In the genomic region with DNA sequence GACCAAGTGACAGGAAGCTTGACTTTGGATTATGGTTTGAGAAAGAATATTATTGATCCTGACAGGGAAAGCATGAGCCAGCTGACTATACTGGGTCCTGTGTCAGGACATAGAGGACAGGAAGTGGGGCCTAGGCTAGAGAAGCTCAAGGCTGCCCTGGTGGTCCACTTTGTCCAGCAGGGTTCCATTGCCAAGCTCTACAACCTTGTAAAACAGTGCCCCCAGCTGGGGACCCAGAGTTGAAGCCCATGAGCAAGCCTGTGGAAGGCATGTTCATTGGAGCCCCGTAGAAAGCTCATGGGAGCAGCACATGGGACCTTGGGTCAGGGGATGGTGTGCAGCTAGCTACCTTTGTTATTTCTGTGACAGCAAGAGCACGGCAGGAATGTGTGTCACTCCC, we compare ENCODE assay signal across 12 mouse cellular contexts. TPM values are rescaled to one million over a fixed set of nuclear protein-coding genes. Genes with fewer than 3 reads are reported as not detected.
A peak's percentile ranks its signal among the peaks of the same experiment; 100 is the strongest.
DNase-seq lines count a peak whose midpoint lies in the region; ATAC-seq and TF ChIP-seq lines count a peak whose summit lies in the region.
"Had no signal": no experiment of that assay in that cellular context is flagged by ENCODE, and none has a peak within 500 bp of the region (broad histone marks: within the 10 kb centered on the region; RNA-seq: fewer than 3 reads in every experiment).

No protein-coding gene starts in this region.

- no peak for ATAC-seq in heart, postnatal 0 days (ENCODE audit: insufficient read depth, low read depth)
- ATAC-seq in liver, embryonic 14.5 days (ENCODE audit: insufficient read depth): no peak
- no peak for ATAC-seq in liver, embryonic 12.5 days
- ATAC-seq in liver, postnatal 0 days: no peak

- peaks cover 50% of the 10 kb centered on the region for H3K36me3 ChIP-seq in heart, postnatal 0 days (replicated peaks; ENCODE audit: control insufficient read depth, insufficient read depth, low read length)
- peaks cover 76% of the 10 kb centered on the region for H3K36me3 ChIP-seq in heart, embryonic 10.5 days
- peaks cover 24% of the 10 kb centered on the region for H3K36me3 ChIP-seq in liver, embryonic 14.5 days (replicated peaks; ENCODE audit: control insufficient read depth, insufficient read depth, low read depth)
- H3K36me3 ChIP-seq in liver, embryonic 12.5 days: peaks cover 87% of the 10 kb centered on the region
- H3K36me3 ChIP-seq in liver, postnatal 0 days (replicated peaks; ENCODE audit: insufficient read depth, low read length): peaks cover 39% of the 10 kb centered on the region

- WGBS in heart, postnatal 0 days: 83% methylated on average over 2 of the region's 2 CpGs
- 81% methylated on average over 2 of the region's 2 CpGs for WGBS in heart, embryonic 10.5 days
- 82% methylated on average over 2 of the region's 2 CpGs for WGBS in liver, embryonic 14.5 days (ENCODE audit: insufficient replicate concordance)
- WGBS in liver, embryonic 12.5 days (ENCODE audit: insufficient replicate concordance): 79% methylated on average over 2 of the region's 2 CpGs
- 73% methylated on average over 2 of the region's 2 CpGs for WGBS in liver, postnatal 0 days (ENCODE audit: insufficient replicate concordance)

- no peak for TF ChIP-seq EP300 in heart, postnatal 0 days (IDR thresholded peaks at IDR 0.05; ENCODE audit: low read depth)
- no peak for TF ChIP-seq EP300 in liver, embryonic 14.5 days (IDR thresholded peaks at IDR 0.05; ENCODE audit: low read depth)
- TF ChIP-seq EP300 in liver, postnatal 0 days (IDR thresholded peaks at IDR 0.05; ENCODE audit: low read depth): no peak

- no peak overlapping the region for H3K27ac ChIP-seq in heart, postnatal 0 days (ENCODE audit: low read depth)
- H3K27ac ChIP-seq in heart, embryonic 10.5 days: no peak overlapping the region
- no peak overlapping the region for H3K27ac ChIP-seq in liver, embryonic 14.5 days
- H3K27ac ChIP-seq in liver, embryonic 12.5 days: no peak overlapping the region
- H3K27ac ChIP-seq in liver, postnatal 0 days (ENCODE audit: low read depth): no peak overlapping the region
- H3K27ac ChIP-seq: heart, embryonic 13.5 days; kidney, embryonic 15.5 days; limb, embryonic 15.5 days had no signal

- no peak overlapping the region for H3K9ac ChIP-seq in heart, postnatal 0 days (replicated peaks; ENCODE audit: low read depth, low read length)
- no peak overlapping the region for H3K9ac ChIP-seq in liver, embryonic 14.5 days (replicated peaks)
- no peak overlapping the region for H3K9ac ChIP-seq in liver, embryonic 12.5 days
- no peak overlapping the region for H3K9ac ChIP-seq in liver, postnatal 0 days (replicated peaks)
- H3K9ac ChIP-seq: heart, embryonic 13.5 days; kidney, embryonic 15.5 days; limb, embryonic 15.5 days had no signal

- H3K9me3 ChIP-seq in heart, postnatal 0 days (replicated peaks; ENCODE audit: control insufficient read depth, low read length): no peaks in the 10 kb centered on the region
- no peaks in the 10 kb centered on the region for H3K9me3 ChIP-seq in heart, embryonic 10.5 days
- no peaks in the 10 kb centered on the region for H3K9me3 ChIP-seq in liver, embryonic 14.5 days (ENCODE audit: control insufficient read depth, low read length)
- H3K9me3 ChIP-seq in liver, embryonic 12.5 days (replicated peaks): no peaks in the 10 kb centered on the region
- H3K9me3 ChIP-seq in liver, postnatal 0 days (ENCODE audit: low read length): no peaks in the 10 kb centered on the region
- H3K9me3 ChIP-seq: heart, embryonic 13.5 days; kidney, embryonic 15.5 days; limb, embryonic 15.5 days had no signal

- H3K4me1 ChIP-seq in heart, postnatal 0 days (ENCODE audit: control insufficient read depth, insufficient read depth): no peaks in the 10 kb centered on the region
- H3K4me1 ChIP-seq in heart, embryonic 10.5 days: no peaks in the 10 kb centered on the region
- H3K4me1 ChIP-seq in liver, embryonic 14.5 days (replicated peaks; ENCODE audit: control insufficient read depth in 2 of 2, insufficient read depth in 2 of 2, low read length in 1 of 2): no peaks in the 10 kb centered on the region
- H3K4me1 ChIP-seq in liver, embryonic 12.5 days: no peaks in the 10 kb centered on the region
- no peaks in the 10 kb centered on the region for H3K4me1 ChIP-seq in liver, postnatal 0 days (ENCODE audit: insufficient read depth)
- H3K4me1 ChIP-seq: heart, embryonic 13.5 days; kidney, embryonic 15.5 days; limb, embryonic 15.5 days had no signal

- peak; percentile 28 for DNase-seq in heart, postnatal 0 days (ENCODE audit: low spot score)
- no peak for DNase-seq in heart, embryonic 10.5 days (ENCODE audit: low spot score)
- peak in 1 of 3 experiments; percentile 2 for DNase-seq in liver, embryonic 14.5 days (ENCODE audit: low read depth in 3 of 3, low spot score in 3 of 3)
- peak; percentile 49 for DNase-seq in NIH3T3 (ENCODE audit: low read depth)
- DNase-seq in liver, postnatal 0 days: peak; percentile 18
- DNase-seq in frontal cortex, postnatal 25 days (ENCODE audit: low spot score in 2 of 2): no peak

- no peak overlapping the region for H3K4me2 ChIP-seq in heart, postnatal 0 days (ENCODE audit: low read depth, low read length)
- no peak overlapping the region for H3K4me2 ChIP-seq in liver, embryonic 14.5 days (ENCODE audit: low read depth)
- no peak overlapping the region for H3K4me2 ChIP-seq in liver, embryonic 12.5 days
- H3K4me2 ChIP-seq in liver, postnatal 0 days (ENCODE audit: low read depth, low read length): no peak overlapping the region
- H3K4me2 ChIP-seq: heart, embryonic 13.5 days; kidney, embryonic 15.5 days; limb, embryonic 15.5 days had no signal

- H3K4me3 ChIP-seq in heart, postnatal 0 days (ENCODE audit: low read depth, low read length): no peak overlapping the region
- no peak overlapping the region for H3K4me3 ChIP-seq in heart, embryonic 10.5 days
- H3K4me3 ChIP-seq in liver, embryonic 14.5 days (ENCODE audit: insufficient read depth in 1 of 2, low read depth in 2 of 2, low read length in 2 of 2): no peak overlapping the region
- no peak overlapping the region for H3K4me3 ChIP-seq in liver, embryonic 12.5 days
- no peak overlapping the region for H3K4me3 ChIP-seq in liver, postnatal 0 days (ENCODE audit: low read depth, low read length)
- H3K4me3 ChIP-seq: erythroblast, embryonic 14.5 days; heart, embryonic 13.5 days; kidney, embryonic 15.5 days; limb, embryonic 15.5 days; myocyte had no signal

- peak; percentile 39 for TF ChIP-seq CTCF in heart, postnatal 0 days (IDR thresholded peaks at IDR 0.05; ENCODE audit: low read depth)
- peak; percentile 42 for TF ChIP-seq CTCF in liver, embryonic 14.5 days (IDR thresholded peaks at IDR 0.05; ENCODE audit: low read depth)
- peak; percentile 39 for TF ChIP-seq CTCF in liver, postnatal 0 days (IDR thresholded peaks at IDR 0.05; ENCODE audit: low read depth)

- no peaks in the 10 kb centered on the region for H3K27me3 ChIP-seq in heart, postnatal 0 days (ENCODE audit: control insufficient read depth, insufficient read depth, low read length)
- no peaks in the 10 kb centered on the region for H3K27me3 ChIP-seq in heart, embryonic 10.5 days (ENCODE audit: insufficient read depth, poor library complexity, severe bottlenecking)
- H3K27me3 ChIP-seq in liver, embryonic 14.5 days (ENCODE audit: control insufficient read depth, insufficient read depth, low read length): no peaks in the 10 kb centered on the region
- no peaks in the 10 kb centered on the region for H3K27me3 ChIP-seq in liver, embryonic 12.5 days (replicated peaks)
- no peaks in the 10 kb centered on the region for H3K27me3 ChIP-seq in liver, postnatal 0 days (ENCODE audit: insufficient read depth, low read length)
- H3K27me3 ChIP-seq: heart, embryonic 13.5 days; kidney, embryonic 15.5 days; limb, embryonic 15.5 days had no signal

RNA-seq across cellular contexts. Expression of a gene that starts 20.2 kb away (rescaled TPM):
- 80.3 and 90.4 TPM in 2 replicates for total RNA-seq in heart, postnatal 0 days (2014; rRNA removed; ENCODE audit: low replicate concordance)
- 44.6 and 48.7 TPM in 2 replicates for polyA plus RNA-seq in heart, postnatal 0 days (2015; fragmentation: Nextera tagmentation; extraction: Ambion mirVana)
- 68.2 and 74.8 TPM in 2 replicates for polyA plus RNA-seq in heart, embryonic 10.5 days (2016; fragmentation: Nextera tagmentation; extraction: Ambion mirVana)
- polyA plus RNA-seq in liver, embryonic 14.5 days (2012; rRNA removed): 20.4 and 26.9 TPM in 2 replicates
- polyA plus RNA-seq in liver, embryonic 14.5 days (2014; fragmentation: Nextera tagmentation; extraction: Ambion mirVana): 18.9 and 21.4 TPM in 2 replicates
- polyA plus RNA-seq in liver, embryonic 12.5 days (2016; fragmentation: Nextera tagmentation; extraction: Ambion mirVana): 32.5 and 33.5 TPM in 2 replicates
- polyA plus RNA-seq in liver, postnatal 0 days (2015; fragmentation: Nextera tagmentation; extraction: Ambion mirVana): 18.1 and 18.2 TPM in 2 replicates

RNA-seq across cellular contexts. Expression of a gene that starts 20.2 kb away (rescaled TPM):
- total RNA-seq in heart, postnatal 0 days (2014; rRNA removed; ENCODE audit: low replicate concordance): 6.3 and 29.8 TPM in 2 replicates
- polyA plus RNA-seq in heart, postnatal 0 days (2015; fragmentation: Nextera tagmentation; extraction: Ambion mirVana): 5.5 and 6.0 TPM in 2 replicates
- polyA plus RNA-seq in heart, embryonic 10.5 days (2016; fragmentation: Nextera tagmentation; extraction: Ambion mirVana): 20.1 and 22.9 TPM in 2 replicates
- polyA plus RNA-seq in liver, embryonic 14.5 days (2012; rRNA removed): 9.1 and 9.2 TPM in 2 replicates
- polyA plus RNA-seq in liver, embryonic 14.5 days (2014; fragmentation: Nextera tagmentation; extraction: Ambion mirVana): 10.2 and 12.2 TPM in 2 replicates
- 14.0 and 15.4 TPM in 2 replicates for polyA plus RNA-seq in liver, embryonic 12.5 days (2016; fragmentation: Nextera tagmentation; extraction: Ambion mirVana)
- polyA plus RNA-seq in liver, postnatal 0 days (2015; fragmentation: Nextera tagmentation; extraction: Ambion mirVana): 4.8 and 5.1 TPM in 2 replicates

Comparison
In these comparisons a context has a peak if more than half of its experiments do, and no peak if none do; other contexts are left out.
1. DNase-seq: peak in heart, postnatal 0 days (single experiment), NIH3T3 (single experiment) and liver, postnatal 0 days (single experiment); none in heart, embryonic 10.5 days (single experiment) and frontal cortex, postnatal 25 days (0 of 2).
2. Peak in every context shown above with its lines, with median percentiles within 50 percentile points of each other: CTCF ChIP-seq.